Mouse (Mus musculus) forebrain, embryonic 15.5 days (tissue): ENCODE measurements at regions not wholly inside any gene's neighbourhood (a gene's known extent, or its start where the extent isn't known, plus 50 kb on each side); places are given as distances from the start of the nearest gene placed in this dataset.

Experiments
- ATAC-seq: fragments of 200-750 bp; cut with Nextera tagmentation; replicated peaks from 2 replicates; pipeline ENCODE4 v1.8.0; 2017; ENCODE audit warnings: mild to moderate bottlenecking, moderate TSS enrichment, moderate library complexity
- H3K27ac ChIP-seq: fragments of 300-500 bp; sonication (generic); replicated peaks from 2 replicates; pipeline ENCODE4 v1.5.1; 2015; ENCODE audit warnings: mild to moderate bottlenecking, inconsistent platforms
- H3K27me3 ChIP-seq: fragments of 300-500 bp; sonication (generic); 2 replicates; pipeline ENCODE4 v1.6.1; 2015; ENCODE audit warnings: inconsistent platforms
- H3K36me3 ChIP-seq: fragments of 300-500 bp; sonication (generic); 2 replicates; pipeline ENCODE4 v1.6.1; 2015; ENCODE audit warnings: mild to moderate bottlenecking, inconsistent platforms
- H3K4me1 ChIP-seq: fragments of 300-500 bp; sonication (generic); 2 replicates; pipeline ENCODE4 v1.6.1; 2015; ENCODE audit warnings: inconsistent platforms
- H3K4me2 ChIP-seq: fragments of 300-500 bp; sonication (generic); replicated peaks from 2 replicates; pipeline ENCODE4 v1.6.1; 2015; ENCODE audit warnings: mild to moderate bottlenecking, inconsistent platforms
- H3K4me3 ChIP-seq: fragments of 300-500 bp; sonication (generic); 2 replicates; pipeline ENCODE4 v1.5.1; 2015; ENCODE audit warnings: mild to moderate bottlenecking, inconsistent platforms
- H3K9ac ChIP-seq: fragments of 300-500 bp; sonication (generic); replicated peaks from 2 replicates; pipeline ENCODE4 v1.6.1; 2015; ENCODE audit warnings: mild to moderate bottlenecking, inconsistent platforms
- H3K9me3 ChIP-seq: fragments of 300-500 bp; sonication (generic); 2 replicates; pipeline ENCODE4 v1.6.1; 2016; ENCODE audit warnings: inconsistent platforms
- WGBS: fragments of 180-500 bp; shearing (Covaris S2); methylation state at CpG from one replicate; pipeline ENCODE4 v1.1.7; 2015; ENCODE audit warnings: mixed read lengths; 5-methylcytosine and 5-hydroxymethylcytosine counted together

DNA sequence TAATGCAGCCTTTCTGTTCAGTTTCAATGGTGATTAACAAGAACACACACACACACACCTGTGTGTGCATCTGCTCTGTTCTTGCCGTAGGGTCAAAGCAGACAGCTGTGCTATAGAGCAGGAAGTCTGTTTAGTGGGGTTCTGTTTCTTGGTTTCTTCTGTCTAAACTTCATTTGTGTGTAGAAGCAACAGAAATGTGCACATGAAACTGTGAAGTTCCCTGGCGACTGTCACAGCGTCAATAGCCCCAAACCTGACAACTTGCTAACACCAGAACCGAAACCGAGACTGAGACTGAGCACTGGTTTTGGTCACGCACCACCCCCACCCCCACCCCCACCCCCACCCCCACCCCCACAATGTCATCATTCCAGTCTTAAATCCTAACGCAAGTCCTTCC is 176.4 kb downstream of the Irs2 start:
- no peaks in the 10 kb centered on the region for H3K27me3 ChIP-seq
- H3K4me1 ChIP-seq: no peaks in the 10 kb centered on the region
- 83% methylated on average over 7 of the region's 7 CpGs for WGBS
- no peak overlapping the region for H3K9ac ChIP-seq
- no peak for ATAC-seq
- no peak overlapping the region for H3K4me3 ChIP-seq
- H3K9me3 ChIP-seq: no peaks in the 10 kb centered on the region
- H3K36me3 ChIP-seq: no peaks in the 10 kb centered on the region
- no peak overlapping the region for H3K27ac ChIP-seq
- H3K4me2 ChIP-seq: no peak overlapping the region

DNA sequence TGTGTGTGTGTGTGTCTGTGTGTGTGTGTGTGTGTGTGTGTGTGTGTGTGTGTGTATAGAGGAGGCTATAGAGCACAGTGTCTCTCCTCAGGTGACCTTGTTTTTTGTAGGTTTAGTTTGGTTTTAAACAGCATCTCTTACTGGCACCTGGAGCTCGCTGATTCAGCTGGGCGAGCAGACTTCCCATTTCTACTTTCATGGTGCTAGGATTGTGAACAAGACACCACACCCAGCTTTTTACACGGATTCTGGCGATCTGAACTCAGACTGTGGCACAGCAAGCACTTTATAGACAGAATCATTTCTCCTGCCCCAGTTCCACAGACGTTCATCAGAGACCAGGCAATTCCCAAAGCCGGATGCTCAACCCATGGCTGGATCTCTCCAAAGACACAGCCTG is 177.0 kb downstream of the Irs2 start:
- no peak overlapping the region for H3K4me2 ChIP-seq
- no peaks in the 10 kb centered on the region for H3K9me3 ChIP-seq
- no peak for ATAC-seq
- H3K4me1 ChIP-seq: no peaks in the 10 kb centered on the region
- WGBS: 86% methylated on average over 6 of the region's 6 CpGs
- no peak overlapping the region for H3K9ac ChIP-seq
- H3K27me3 ChIP-seq: no peaks in the 10 kb centered on the region
- H3K4me3 ChIP-seq: no peak overlapping the region
- no peaks in the 10 kb centered on the region for H3K36me3 ChIP-seq
- H3K27ac ChIP-seq: no peak overlapping the region

DNA sequence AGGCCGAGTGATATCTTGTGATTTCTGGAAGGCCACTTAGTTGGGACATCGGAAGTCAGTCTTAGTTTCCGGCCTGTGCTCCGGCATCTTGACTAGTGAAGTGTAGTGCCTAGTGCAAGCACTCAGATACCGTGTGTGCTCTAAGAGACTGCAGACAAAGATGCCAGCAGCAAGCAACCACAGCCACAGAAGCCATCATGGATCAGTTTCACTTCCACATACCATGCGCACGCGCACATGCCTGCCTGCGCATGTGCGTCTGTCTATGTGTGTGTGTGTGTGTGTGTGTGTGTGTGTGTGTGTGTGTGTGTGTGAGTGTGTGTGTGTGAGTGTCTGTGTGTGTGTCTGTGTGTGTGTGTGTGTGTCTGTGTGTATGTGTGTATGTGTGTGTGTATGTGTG is 177.4 kb downstream of the Irs2 start:
- H3K27me3 ChIP-seq: no peaks in the 10 kb centered on the region
- H3K4me3 ChIP-seq: no peak overlapping the region
- ATAC-seq: no peak
- peaks cover 4% of the 10 kb centered on the region; the same call in 1 of the 2 replicates for H3K4me1 ChIP-seq
- no peaks in the 10 kb centered on the region for H3K36me3 ChIP-seq
- no peak overlapping the region for H3K27ac ChIP-seq
- H3K9me3 ChIP-seq: no peaks in the 10 kb centered on the region
- no peak overlapping the region for H3K9ac ChIP-seq
- 93% methylated on average over 10 of the region's 10 CpGs for WGBS
- H3K4me2 ChIP-seq: no peak overlapping the region

DNA sequence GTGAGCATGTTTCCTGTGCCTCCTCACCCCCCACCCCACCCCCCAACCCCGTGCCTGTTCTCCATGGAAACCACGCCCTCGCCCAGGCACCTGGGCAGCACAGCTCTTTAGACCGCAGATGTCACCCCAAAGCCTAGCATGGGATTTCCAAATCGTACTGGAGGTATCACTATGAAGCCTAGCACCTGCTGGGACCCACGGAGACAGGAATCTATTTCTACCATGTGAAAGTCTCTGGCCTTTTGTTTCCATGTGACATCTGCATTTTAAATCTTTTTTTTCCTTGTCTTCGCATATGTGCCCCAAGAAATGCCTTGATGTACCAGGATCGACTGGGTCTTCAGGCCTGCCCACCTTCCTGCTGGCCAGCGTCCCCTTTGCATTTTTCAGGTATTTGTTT is 179.7 kb downstream of the Irs2 start:
- H3K4me2 ChIP-seq: no peak overlapping the region
- H3K4me1 ChIP-seq: peaks cover 6% of the 10 kb centered on the region; the same call in 1 of the 2 replicates
- H3K4me3 ChIP-seq: no peak overlapping the region
- no peak overlapping the region for H3K9ac ChIP-seq
- no peaks in the 10 kb centered on the region for H3K36me3 ChIP-seq
- 52% methylated on average over 9 of the region's 9 CpGs for WGBS
- ATAC-seq: no peak
- no peak overlapping the region for H3K27ac ChIP-seq
- H3K9me3 ChIP-seq: no peaks in the 10 kb centered on the region
- H3K27me3 ChIP-seq: no peaks in the 10 kb centered on the region

DNA sequence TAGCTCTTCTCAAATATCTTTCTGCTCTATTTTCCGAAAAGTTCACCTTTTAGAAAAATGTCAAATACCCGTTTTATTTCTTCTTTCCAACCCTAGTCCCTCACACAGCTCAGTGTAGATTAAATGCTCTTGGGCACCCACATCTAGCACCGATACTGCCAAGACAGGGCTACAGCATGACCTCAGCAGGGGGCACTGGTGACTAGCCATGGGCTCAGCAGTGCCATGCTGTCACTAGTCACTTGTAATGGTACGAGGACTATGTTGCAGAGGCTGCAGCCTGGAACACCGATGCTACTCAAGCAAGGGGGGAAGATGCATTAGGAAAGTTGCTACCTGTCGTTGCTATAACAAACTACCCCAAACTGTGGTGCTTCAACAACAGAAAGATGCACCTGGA is 180.7 kb downstream of the Irs2 start:
- 89% methylated on average over 6 of the region's 6 CpGs for WGBS
- H3K9me3 ChIP-seq: no peaks in the 10 kb centered on the region
- no peak overlapping the region for H3K9ac ChIP-seq
- no peak for ATAC-seq
- H3K4me1 ChIP-seq: peaks cover 6% of the 10 kb centered on the region; the same call in 1 of the 2 replicates
- H3K36me3 ChIP-seq: no peaks in the 10 kb centered on the region
- H3K27ac ChIP-seq: no peak overlapping the region
- no peak overlapping the region for H3K4me3 ChIP-seq
- no peak overlapping the region for H3K4me2 ChIP-seq
- no peaks in the 10 kb centered on the region for H3K27me3 ChIP-seq

DNA sequence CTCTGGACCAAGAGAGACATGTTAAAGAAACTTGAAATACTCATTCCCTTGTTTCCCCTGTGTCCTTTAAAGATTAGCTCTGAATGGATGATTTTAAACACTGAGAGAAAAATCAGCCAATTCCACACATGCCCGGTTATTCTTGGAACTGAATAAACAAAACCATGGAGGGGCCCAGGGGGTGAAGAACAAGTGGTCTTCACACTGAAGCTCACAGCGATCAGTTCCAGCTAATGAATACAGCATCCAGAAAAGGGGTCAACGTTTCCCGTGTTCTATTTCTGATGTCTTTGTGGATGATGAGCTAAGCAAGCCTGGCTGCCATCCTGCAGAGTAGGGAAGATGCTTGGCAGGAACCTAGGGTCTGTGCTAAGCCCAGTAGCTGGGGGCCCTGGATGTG is 182.3 kb downstream of the Irs2 start:
- H3K4me2 ChIP-seq: no peak overlapping the region
- H3K4me1 ChIP-seq: peaks cover 6% of the 10 kb centered on the region; the same call in 1 of the 2 replicates
- H3K27ac ChIP-seq: peak overlapping the region; percentile 40; the same call in 1 of the 2 replicates
- H3K36me3 ChIP-seq: no peaks in the 10 kb centered on the region
- WGBS: 24% methylated on average over 4 of the region's 4 CpGs
- H3K4me3 ChIP-seq: no peak overlapping the region
- no peak for ATAC-seq
- no peaks in the 10 kb centered on the region for H3K27me3 ChIP-seq
- H3K9me3 ChIP-seq: no peaks in the 10 kb centered on the region
- H3K9ac ChIP-seq: no peak overlapping the region

DNA sequence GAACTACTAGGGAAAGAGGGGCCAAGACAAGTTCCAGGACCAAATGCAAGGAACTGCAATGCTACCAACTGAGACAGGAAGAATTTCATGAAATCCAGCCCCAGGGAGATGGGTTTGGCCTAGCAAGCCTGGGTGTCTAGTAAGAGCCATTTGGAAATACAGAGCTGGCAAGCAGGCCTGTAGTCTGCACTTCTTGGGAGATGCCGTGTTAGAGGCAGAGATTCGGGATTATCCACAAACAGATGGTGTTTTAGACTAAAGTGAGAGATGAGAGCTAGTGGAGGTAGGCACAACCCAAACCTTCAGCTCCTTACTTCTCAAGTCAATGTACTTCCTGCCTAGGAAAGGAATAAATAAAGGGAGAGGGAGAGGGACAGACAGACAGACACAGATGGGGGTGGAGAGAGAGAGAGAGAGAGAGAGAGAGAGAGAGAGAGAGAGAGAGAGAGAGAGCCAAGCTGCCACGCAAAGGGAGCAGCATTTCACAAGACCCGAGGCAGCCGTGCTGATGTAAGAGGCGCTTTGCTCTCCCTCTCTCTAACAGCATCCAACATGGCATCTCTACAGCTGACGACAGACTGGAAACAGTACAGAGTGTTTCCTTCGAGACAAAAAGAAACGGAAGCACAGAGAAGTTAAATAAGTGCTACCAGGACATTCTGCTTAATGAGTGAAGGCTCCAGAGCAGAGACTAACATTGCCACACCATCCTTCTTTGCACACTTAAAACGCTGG is 182.9 kb downstream of the Irs2 start:
- Histone ChIP-seq H3K4me2 (no peak overlapping the region), H3K9me3 (no peaks in the 10 kb centered on the region), H3K4me3 (no peak overlapping the region), H3K27me3 (no peaks in the 10 kb centered on the region), H3K36me3 (no peaks in the 10 kb centered on the region), H3K4me1 (peaks cover 6% of the 10 kb centered on the region; the same call in 1 of the 2 replicates), H3K9ac (no peak overlapping the region), H3K27ac (peak overlapping the region; percentile 40)
- 56% methylated on average over 10 of the region's 10 CpGs for WGBS
- ATAC-seq: no peak; the same call in 1 of the 2 replicates

DNA sequence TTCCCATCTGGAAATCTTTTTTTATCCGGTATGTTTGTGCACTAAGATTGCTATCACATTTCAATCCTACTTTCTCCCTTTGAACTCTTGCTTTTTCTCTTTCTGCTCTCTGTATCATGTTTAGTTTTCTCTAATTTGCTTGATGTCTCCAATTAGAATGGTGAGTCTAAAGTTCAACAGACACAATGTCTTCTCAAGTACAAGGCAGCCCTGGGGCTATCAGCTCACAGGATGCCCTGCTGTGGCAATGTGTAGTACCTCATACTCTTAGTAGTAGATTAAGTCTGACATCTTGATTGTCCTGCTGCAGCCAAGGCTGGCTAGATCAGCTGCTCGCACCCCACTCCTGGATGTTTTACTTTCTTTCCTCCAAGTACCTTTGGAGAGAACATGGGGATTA is 186.4 kb downstream of the Irs2 start:
- no peak overlapping the region for H3K27ac ChIP-seq
- H3K4me2 ChIP-seq: no peak overlapping the region
- no peaks in the 10 kb centered on the region for H3K27me3 ChIP-seq
- H3K4me3 ChIP-seq: no peak overlapping the region
- H3K4me1 ChIP-seq: peaks cover 6% of the 10 kb centered on the region; the same call in 1 of the 2 replicates
- H3K36me3 ChIP-seq: no peaks in the 10 kb centered on the region
- no peaks in the 10 kb centered on the region for H3K9me3 ChIP-seq
- WGBS: 77% methylated on average over 2 of the region's 2 CpGs
- H3K9ac ChIP-seq: no peak overlapping the region
- ATAC-seq: no peak

DNA sequence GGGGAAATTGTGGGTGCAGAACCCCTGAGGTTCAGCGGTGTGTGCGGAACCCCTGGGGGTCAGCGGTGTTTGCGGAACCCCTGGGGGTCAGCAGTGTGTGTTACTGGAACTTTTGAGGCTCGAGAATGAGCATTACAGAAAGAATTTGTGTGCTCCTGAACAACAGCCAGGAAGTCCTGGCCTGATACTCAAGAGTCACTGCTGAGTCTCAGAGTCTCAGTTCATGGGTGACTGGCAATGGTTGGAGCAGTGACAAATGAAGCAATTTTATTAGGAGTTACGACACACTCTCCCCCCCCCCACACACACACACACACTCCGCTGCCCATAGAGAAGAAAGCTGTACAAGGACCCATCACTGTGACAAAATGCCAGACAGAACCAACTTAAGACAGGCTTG is 193.8 kb downstream of the Irs2 start:
- no peaks in the 10 kb centered on the region for H3K36me3 ChIP-seq
- WGBS: 84% methylated on average over 7 of the region's 7 CpGs
- H3K4me3 ChIP-seq: no peak overlapping the region
- no peaks in the 10 kb centered on the region for H3K27me3 ChIP-seq
- H3K9me3 ChIP-seq: no peaks in the 10 kb centered on the region
- H3K27ac ChIP-seq: no peak overlapping the region
- peaks cover 13% of the 10 kb centered on the region for H3K4me1 ChIP-seq
- no peak for ATAC-seq
- no peak overlapping the region for H3K9ac ChIP-seq
- no peak overlapping the region for H3K4me2 ChIP-seq

DNA sequence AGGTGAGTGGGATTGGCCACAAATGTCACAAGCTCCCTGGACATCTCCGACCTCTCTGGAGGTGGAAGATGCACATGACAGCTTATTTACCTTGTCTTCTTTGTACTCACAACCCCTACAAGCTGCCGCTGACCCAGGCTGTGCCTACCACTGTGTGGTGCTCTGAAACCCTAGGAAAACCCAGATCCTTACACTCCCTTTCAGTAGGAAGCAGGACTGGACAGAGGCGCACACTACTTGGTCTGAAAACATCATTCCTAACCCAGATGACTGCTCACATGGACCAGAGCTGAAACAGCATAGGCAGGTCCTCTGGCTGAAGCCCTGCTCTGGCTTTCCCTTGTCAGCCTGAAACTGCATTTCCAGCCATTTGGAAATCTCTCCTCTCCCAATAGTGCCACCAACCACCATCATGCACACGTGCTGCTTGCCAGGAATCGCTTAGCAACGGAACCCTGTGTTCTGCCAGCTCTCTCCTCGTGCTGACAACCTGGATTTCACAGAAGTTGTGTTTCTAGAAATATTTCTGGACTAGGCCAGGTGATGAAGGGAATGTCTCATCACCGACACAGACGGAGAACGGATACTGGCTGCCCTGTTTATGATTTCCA is 196.1 kb downstream of the Irs2 start:
- Histone ChIP-seq H3K4me1 (peaks cover 13% of the 10 kb centered on the region), H3K36me3 (no peaks in the 10 kb centered on the region), H3K4me3 (no peak overlapping the region), H3K9me3 (no peaks in the 10 kb centered on the region), H3K9ac (no peak overlapping the region), H3K27me3 (no peaks in the 10 kb centered on the region), H3K27ac (peak overlapping the region; percentile 35), H3K4me2 (no peak overlapping the region)
- WGBS: 59% methylated on average over 10 of the region's 10 CpGs
- peak; percentile 84 for ATAC-seq

DNA sequence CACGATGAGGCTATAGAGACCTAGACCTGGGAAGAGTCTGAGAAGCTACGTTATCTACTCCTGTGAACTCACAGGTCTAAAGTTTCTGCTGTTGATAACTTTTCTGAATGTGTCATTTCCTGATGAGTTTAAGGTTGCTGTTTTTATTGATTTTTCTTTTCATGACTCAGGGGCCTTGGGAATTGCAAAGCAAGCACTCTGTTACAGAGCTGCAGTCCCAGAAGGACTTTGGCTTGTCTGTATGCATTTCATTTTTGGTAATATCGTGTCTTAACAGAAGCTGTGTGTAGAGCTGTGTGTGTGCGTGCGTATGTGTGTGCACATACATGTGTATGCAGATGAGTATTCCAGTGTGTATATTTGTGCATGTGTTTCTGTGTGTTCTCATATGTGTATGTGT is 201.2 kb downstream of the Irs2 start:
- 93% methylated on average over 5 of the region's 5 CpGs for WGBS
- no peaks in the 10 kb centered on the region for H3K27me3 ChIP-seq
- no peak overlapping the region for H3K27ac ChIP-seq
- no peak overlapping the region for H3K4me3 ChIP-seq
- H3K4me1 ChIP-seq: peaks cover 16% of the 10 kb centered on the region
- H3K4me2 ChIP-seq: no peak overlapping the region
- no peak overlapping the region for H3K9ac ChIP-seq
- no peaks in the 10 kb centered on the region for H3K36me3 ChIP-seq
- no peak for ATAC-seq
- H3K9me3 ChIP-seq: no peaks in the 10 kb centered on the region

DNA sequence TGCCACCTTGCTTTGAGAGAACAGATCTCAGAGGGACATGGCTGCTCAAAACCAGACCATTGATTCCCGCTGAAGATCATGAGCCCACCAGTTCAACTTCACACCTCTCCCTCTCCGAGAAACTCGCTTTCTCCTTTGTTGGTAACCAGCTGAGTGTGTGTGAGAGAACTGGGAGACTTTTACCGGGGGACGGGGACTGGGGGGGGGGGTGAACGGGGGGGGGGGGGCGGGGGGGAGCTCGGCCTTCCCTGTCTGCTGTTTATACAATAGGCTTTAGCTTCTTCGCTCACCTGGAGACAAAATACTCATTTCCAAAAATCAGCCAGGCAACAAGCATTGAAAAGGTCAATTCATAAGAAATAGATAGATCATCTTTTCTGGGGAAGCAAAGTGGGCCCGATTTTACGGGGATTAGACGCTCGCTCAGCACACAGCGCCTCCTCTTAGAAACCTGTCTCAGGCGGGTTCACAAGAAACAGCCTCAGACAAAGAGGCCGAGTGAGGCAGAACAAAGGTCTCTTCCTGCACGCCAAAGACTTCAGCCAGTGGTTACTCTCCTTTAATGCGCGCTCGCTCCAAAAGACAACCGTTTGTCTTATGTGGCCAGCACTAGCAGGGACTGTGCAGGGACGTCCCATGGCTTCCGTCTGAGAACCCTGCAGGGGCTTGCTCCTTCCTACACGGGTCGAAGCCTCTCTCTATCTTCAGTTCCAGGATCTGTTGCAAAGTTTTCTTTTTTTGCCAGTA is 202.7 kb downstream of the Irs2 start:
- peak overlapping the region; percentile 12 for H3K4me2 ChIP-seq
- no peaks in the 10 kb centered on the region for H3K36me3 ChIP-seq
- H3K4me3 ChIP-seq: no peak overlapping the region
- no peaks in the 10 kb centered on the region for H3K27me3 ChIP-seq
- H3K9me3 ChIP-seq: no peaks in the 10 kb centered on the region
- H3K9ac ChIP-seq: no peak overlapping the region; the same call in 1 of the 2 replicates
- no peak for ATAC-seq
- 0 out of 2 replicates have a peak overlapping the region, but pooled peaks have one; percentile 14 for H3K27ac ChIP-seq
- peaks cover 11% of the 10 kb centered on the region for H3K4me1 ChIP-seq
- 3% methylated on average over 23 of the region's 25 CpGs for WGBS
